Mouse (Mus musculus): ENCODE data around the gene Arfgap3.

Arfgap3 gene

GRCm38 (mm10) chr15:83250651-83251175, 99.3 kb downstream of the Arfgap3 start:
- no peak for DNase-seq
